In genomic region chr7:54734039-54734438, GRCm38 (mm10) we compare ENCODE assay signal across 8 mouse cellular contexts.
DNase-seq lines count a peak whose midpoint lies in the region; ATAC-seq and TF ChIP-seq lines count a peak whose summit lies in the region.

No protein-coding gene starts in this region.

- intact Hi-C loops in left cerebral cortex, adult 2 months (cut with DNase I): loop anchor here (5.0 kb wide), 1 partner anchor 103 kb away; the partner anchor contains the start of gene Luzp2

- no peak overlapping the region for H3K9ac ChIP-seq in heart, postnatal 0 days (replicated peaks; ENCODE audit: low read depth, low read length)
- no peak overlapping the region for H3K9ac ChIP-seq in heart, embryonic 12.5 days
- no peak overlapping the region for H3K9ac ChIP-seq in forebrain, embryonic 16.5 days (replicated peaks; ENCODE audit: low read depth, low read length)

- no peaks in the 10 kb centered on the region for H3K4me1 ChIP-seq in heart, postnatal 0 days (ENCODE audit: control insufficient read depth, insufficient read depth)
- H3K4me1 ChIP-seq in heart, embryonic 12.5 days (replicated peaks): no peaks in the 10 kb centered on the region
- no peaks in the 10 kb centered on the region; the same call in 1 of the 2 replicates for H3K4me1 ChIP-seq in forebrain, embryonic 16.5 days (replicated peaks; ENCODE audit: control insufficient read depth, insufficient read depth, low read length)

- no peaks in the 10 kb centered on the region for H3K27me3 ChIP-seq in heart, postnatal 0 days (ENCODE audit: control insufficient read depth, insufficient read depth, low read length)
- no peaks in the 10 kb centered on the region for H3K27me3 ChIP-seq in heart, embryonic 12.5 days (replicated peaks)
- H3K27me3 ChIP-seq in forebrain, embryonic 16.5 days (replicated peaks; ENCODE audit: control insufficient read depth, insufficient read depth, low read length): no peaks in the 10 kb centered on the region

- no peak overlapping the region for H3K4me3 ChIP-seq in heart, postnatal 0 days (ENCODE audit: low read depth, low read length)
- H3K4me3 ChIP-seq in heart, embryonic 12.5 days: no peak overlapping the region
- H3K4me3 ChIP-seq in forebrain, embryonic 16.5 days (replicated peaks; ENCODE audit: low read length): no peak overlapping the region
- H3K4me3 ChIP-seq in left cerebral cortex, adult 2 months: no peak overlapping the region

- peak; percentile 37 for TF ChIP-seq CTCF in heart, postnatal 0 days (IDR thresholded peaks at IDR 0.05; ENCODE audit: low read depth)
- peak; percentile 65 for TF ChIP-seq CTCF in left cerebral cortex, adult 2 months (IDR thresholded peaks at IDR 0.05)

- H3K4me2 ChIP-seq in heart, postnatal 0 days (ENCODE audit: low read depth, low read length): no peak overlapping the region
- no peak overlapping the region for H3K4me2 ChIP-seq in heart, embryonic 12.5 days
- H3K4me2 ChIP-seq in forebrain, embryonic 16.5 days (ENCODE audit: low read length): 0 out of 2 replicates have a peak overlapping the region, but pooled peaks have one; percentile 29

- 45% methylated on average over 7 of the region's 7 CpGs for WGBS in heart, postnatal 0 days
- 53% methylated on average over 7 of the region's 7 CpGs for WGBS in heart, embryonic 12.5 days
- WGBS in forebrain, embryonic 16.5 days: 28% methylated on average over 7 of the region's 7 CpGs

- no peak for DNase-seq in heart, postnatal 0 days (ENCODE audit: low spot score)
- DNase-seq in ES-CJ7 (ENCODE audit: low read depth, low spot score): peak; percentile 23
- DNase-seq in cerebellum, adult 18-20 months: peak; percentile 16 to 39
- peak; percentile 53 to 56 for DNase-seq in left cerebral cortex, adult 2 months (ENCODE audit: extremely low spot score in 1 of 2, low spot score in 2 of 2)
- peak; percentile 63 for DNase-seq in retina, postnatal 1 day
- no peak for DNase-seq in spleen, adult 12 weeks (ENCODE audit: low spot score)

- no peaks in the 10 kb centered on the region for H3K9me3 ChIP-seq in heart, postnatal 0 days (replicated peaks; ENCODE audit: control insufficient read depth, low read length)
- no peaks in the 10 kb centered on the region for H3K9me3 ChIP-seq in heart, embryonic 12.5 days (replicated peaks)
- no peaks in the 10 kb centered on the region for H3K9me3 ChIP-seq in forebrain, embryonic 16.5 days (ENCODE audit: control insufficient read depth, low read length)

- TF ChIP-seq EP300 in heart, postnatal 0 days (IDR thresholded peaks at IDR 0.05; ENCODE audit: low read depth): no peak

- ATAC-seq in heart, postnatal 0 days (ENCODE audit: insufficient read depth, low read depth): no peak
- no peak for ATAC-seq in heart, embryonic 12.5 days (ENCODE audit: insufficient number of reproducible peaks, low FRiP score)
- peak; percentile 43 for ATAC-seq in forebrain, embryonic 16.5 days

- H3K36me3 ChIP-seq in heart, postnatal 0 days (replicated peaks; ENCODE audit: control insufficient read depth, insufficient read depth, low read length): no peaks in the 10 kb centered on the region
- H3K36me3 ChIP-seq in heart, embryonic 12.5 days: no peaks in the 10 kb centered on the region
- no peaks in the 10 kb centered on the region for H3K36me3 ChIP-seq in forebrain, embryonic 16.5 days (ENCODE audit: control insufficient read depth, insufficient read depth)

- no peak overlapping the region for H3K27ac ChIP-seq in heart, postnatal 0 days (ENCODE audit: low read depth)
- H3K27ac ChIP-seq in heart, embryonic 12.5 days (ENCODE audit: poor library complexity, severe bottlenecking): no peak overlapping the region
- H3K27ac ChIP-seq in forebrain, embryonic 16.5 days (ENCODE audit: low read length): no peak overlapping the region
- no peak overlapping the region for H3K27ac ChIP-seq in left cerebral cortex, adult 2 months

Comparison
In these comparisons a context has a peak if more than half of its experiments do, and no peak if none do; other contexts are left out.
1. DNase-seq: peak in ES-CJ7 (single experiment), cerebellum, adult 18-20 months (2 of 2), left cerebral cortex, adult 2 months (2 of 2) and retina, postnatal 1 day (single experiment); none in heart, postnatal 0 days (single experiment) and spleen, adult 12 weeks (single experiment).